Mouse (Mus musculus) heart, postnatal 25 days (tissue): Measurements from ENCODE around the gene Slc10a1. TPM values are rescaled to one million over a fixed set of nuclear protein-coding genes. Genes with fewer than 3 reads are reported as not detected.

Experiments
- DNase-seq: peaks from one replicate; pipeline ENCODE4 v3.0.0; 2022; ENCODE audit warnings: low spot score
- intact Hi-C: fragments of 180-260 bp; cut with DNase I; formaldehyde crosslinking; loops from one replicate; pipeline ENCODE4 v1.15.1; 2025
- total RNA-seq, 2 experiments: library from RNA; stranded (reverse); gene quantifications; 2 replicates each; pipeline ENCODE4 v1.2.3; 2021

Gene Slc10a1
- total RNA-seq, result not detected

- intact Hi-C loops, result no loop called here
- no peak for DNase-seq
Measured at GRCm38 (mm10) chr12:80968605-80969004, at the start of gene Slc10a1. Slc10a1 (minus strand) TSS chr12:80968705.

- no peak for DNase-seq
- intact Hi-C loops, result no loop called here
Measured at GRCm38 (mm10) chr12:81017624-81018023, 49.1 kb upstream of the Slc10a1 start.

GRCm38 (mm10) chr12:81013496-81013895 is 45.0 kb upstream of the Slc10a1 start:
- intact Hi-C loops, result no loop called here

GRCm38 (mm10) chr12:81011994-81012393 is 43.5 kb upstream of the Slc10a1 start:
- DNase-seq, result no peak
- intact Hi-C loops, result no loop called here

More at GRCm38 (mm10) chr12:81013496-81013895, 45.0 kb upstream of the Slc10a1 start:
- DNase-seq, result no peak

GRCm38 (mm10) chr12:81009813-81010212 is 41.3 kb upstream of the Slc10a1 start:
- DNase-seq, result no peak
- intact Hi-C loops, result no loop called here

GRCm38 (mm10) chr12:81002841-81003635 is 34.5 kb upstream of the Slc10a1 start:
- DNase-seq, result no peak
- intact Hi-C loops, result no loop called here

GRCm38 (mm10) chr12:81000924-81001323 is 32.4 kb upstream of the Slc10a1 start:
- no peak for DNase-seq
- intact Hi-C loops, result no loop called here

- no peak for DNase-seq
- intact Hi-C loops, result no loop called here
Measured at GRCm38 (mm10) chr12:80998528-80999221, 30.2 kb upstream of the Slc10a1 start.

GRCm38 (mm10) chr12:80997652-80998051 is 29.1 kb upstream of the Slc10a1 start:
- DNase-seq, result no peak
- intact Hi-C loops, result no loop called here

GRCm38 (mm10) chr12:80995326-80995725 is 26.8 kb upstream of the Slc10a1 start:
- no peak for DNase-seq
- intact Hi-C loops, result no loop called here

GRCm38 (mm10) chr12:80993773-80994172 is 25.3 kb upstream of the Slc10a1 start:
- no peak for DNase-seq
- intact Hi-C loops, result no loop called here

GRCm38 (mm10) chr12:80992540-80993122 is 24.1 kb upstream of the Slc10a1 start:
- no peak for DNase-seq
- intact Hi-C loops, result no loop called here

- no peak for DNase-seq
- intact Hi-C loops, result no loop called here
Measured at GRCm38 (mm10) chr12:80991806-80992205, 23.3 kb upstream of the Slc10a1 start.

GRCm38 (mm10) chr12:80990901-80991445 is 22.5 kb upstream of the Slc10a1 start:
- no peak for DNase-seq
- intact Hi-C loops, result no loop called here

GRCm38 (mm10) chr12:80988286-80988685 is 19.8 kb upstream of the Slc10a1 start:
- no peak for DNase-seq
- intact Hi-C loops, result loop anchor here (10.0 kb wide), 1 partner anchor 717 kb away; no protein-coding TSS in a partner anchor

GRCm38 (mm10) chr12:80986628-80987027 is 18.1 kb upstream of the Slc10a1 start:
- DNase-seq, result no peak
- intact Hi-C loops, result loop anchor here (10.0 kb wide), 1 partner anchor 718 kb away; no protein-coding TSS in a partner anchor

- DNase-seq, result no peak
- intact Hi-C loops, result loop anchor here (10.0 kb wide), 1 partner anchor 721 kb away; no protein-coding TSS in a partner anchor
Measured at GRCm38 (mm10) chr12:80983695-80984094, 15.2 kb upstream of the Slc10a1 start.

- no peak for DNase-seq
Measured at GRCm38 (mm10) chr12:80982326-80982725, 13.8 kb upstream of the Slc10a1 start.

GRCm38 (mm10) chr12:80975939-80976671 is 7.6 kb upstream of the Slc10a1 start:
- intact Hi-C loops, result no loop called here
- DNase-seq, result no peak

More at GRCm38 (mm10) chr12:80982326-80982725, 13.8 kb upstream of the Slc10a1 start:
- intact Hi-C loops, result loop anchor here (1.0 to 10.0 kb wide), 3 partner anchors 200 to 722 kb away; no protein-coding TSS in a partner anchor

GRCm38 (mm10) chr12:80971756-80972155 is 3.3 kb upstream of the Slc10a1 start:
- intact Hi-C loops, result no loop called here
- DNase-seq, result no peak
